Mouse (Mus musculus): ENCODE measurements around the gene Guca2a. TPM values are rescaled to one million over a fixed set of nuclear protein-coding genes. Genes with fewer than 3 reads are reported as not detected.

The Guca2a gene
- polyA plus RNA-seq, 1 experiment from 2014 or later, result not detected

- Histone ChIP-seq H3K4me3 (replicated peaks) (no peak overlapping the region), H3K4me1 (replicated peaks) (peaks cover 5% of the 10 kb centered on the region), H3K27me3 (no peaks in the 10 kb centered on the region), H3K4me2 (no peak overlapping the region), H3K36me3 (no peaks in the 10 kb centered on the region), H3K9ac (replicated peaks) (no peak overlapping the region), H3K9me3 (0 out of 2 replicates have a peak, but pooled peaks cover 5% of the 10 kb centered on the region), H3K27ac (no peak overlapping the region)
- WGBS, result 56% methylated on average over 11 of the region's 11 CpGs
- no peak for ATAC-seq (ENCODE audit: insufficient number of reproducible peaks, insufficient read depth, low FRiP score, low TSS enrichment, low read depth)
Measured at GRCm38 (mm10) chr4:119638656-119639055, 1.2 kb downstream of the Guca2a start.

- 91% methylated on average over 4 of the region's 4 CpGs for WGBS
- H3K9me3 ChIP-seq, result 0 out of 2 replicates have a peak, but pooled peaks cover 5% of the 10 kb centered on the region
- H3K27me3 ChIP-seq, result no peaks in the 10 kb centered on the region
- no peak overlapping the region for H3K4me2 ChIP-seq
- ATAC-seq (ENCODE audit: insufficient number of reproducible peaks, insufficient read depth, low FRiP score, low TSS enrichment, low read depth), result no peak
- H3K9ac ChIP-seq (replicated peaks), result no peak overlapping the region
- H3K36me3 ChIP-seq, result no peaks in the 10 kb centered on the region
- H3K4me1 ChIP-seq (replicated peaks), result no peaks in the 10 kb centered on the region
- H3K4me3 ChIP-seq (replicated peaks), result no peak overlapping the region
- H3K27ac ChIP-seq, result no peak overlapping the region
Measured at GRCm38 (mm10) chr4:119642666-119643065, 5.2 kb downstream of the Guca2a start.

- no peak for ATAC-seq (ENCODE audit: insufficient number of reproducible peaks, insufficient read depth, low FRiP score, low TSS enrichment, low read depth)
- 94% methylated on average over 1 of the region's 1 CpGs for WGBS
- Histone ChIP-seq H3K36me3 (no peaks in the 10 kb centered on the region), H3K4me2 (no peak overlapping the region), H3K9me3 (peaks cover 10% of the 10 kb centered on the region; the same call in 1 of the 2 replicates), H3K27ac (no peak overlapping the region), H3K4me1 (replicated peaks) (no peaks in the 10 kb centered on the region), H3K27me3 (peaks cover 7% of the 10 kb centered on the region), H3K4me3 (replicated peaks) (no peak overlapping the region), H3K9ac (replicated peaks) (no peak overlapping the region)
Measured at GRCm38 (mm10) chr4:119657011-119657410, 19.5 kb downstream of the Guca2a start.

- ATAC-seq (ENCODE audit: insufficient number of reproducible peaks, insufficient read depth, low FRiP score, low TSS enrichment, low read depth), result no peak
- Histone ChIP-seq H3K9me3 (peaks cover 4% of the 10 kb centered on the region; the same call in 1 of the 2 replicates), H3K27me3 (peaks cover 7% of the 10 kb centered on the region), H3K4me1 (replicated peaks) (no peaks in the 10 kb centered on the region), H3K9ac (replicated peaks) (no peak overlapping the region), H3K4me3 (replicated peaks) (no peak overlapping the region), H3K36me3 (no peaks in the 10 kb centered on the region), H3K27ac (no peak overlapping the region), H3K4me2 (no peak overlapping the region)
- 67% methylated on average over 2 of the region's 2 CpGs for WGBS
Measured at GRCm38 (mm10) chr4:119658246-119658645, 20.7 kb downstream of the Guca2a start.

- Histone ChIP-seq H3K36me3 (no peaks in the 10 kb centered on the region), H3K27ac (no peak within 1 kb of the TSS), H3K9me3 (no peaks in the 10 kb centered on the region), H3K9ac (replicated peaks) (no peak within 1 kb of the TSS), H3K27me3 (peaks cover 7% of the 10 kb centered on the region), H3K4me2 (no peak within 1 kb of the TSS), H3K4me1 (replicated peaks) (no peaks in the 10 kb centered on the region), H3K4me3 (replicated peaks) (no peak within 1 kb of the TSS)
- ATAC-seq (ENCODE audit: insufficient number of reproducible peaks, insufficient read depth, low FRiP score, low TSS enrichment, low read depth), result no peak; the same call in 1 of the 2 replicates
- WGBS, result 80% methylated on average over 4 of the region's 4 CpGs
Measured at GRCm38 (mm10) chr4:119658731-119659130, 21.2 kb downstream of the Guca2a start, which contains the start of gene Guca2b. Gene Guca2b (minus strand): TSS chr4:119658954.

GRCm38 (mm10) chr4:119660007-119660406 lies 22.5 kb downstream of the Guca2a start:
- Histone ChIP-seq H3K9me3 (no peaks in the 10 kb centered on the region), H3K4me3 (replicated peaks) (no peak overlapping the region), H3K27me3 (peaks cover 7% of the 10 kb centered on the region), H3K9ac (replicated peaks) (no peak overlapping the region), H3K4me1 (replicated peaks) (no peaks in the 10 kb centered on the region), H3K27ac (no peak overlapping the region), H3K36me3 (no peaks in the 10 kb centered on the region), H3K4me2 (no peak overlapping the region)
- ATAC-seq (ENCODE audit: insufficient number of reproducible peaks, insufficient read depth, low FRiP score, low TSS enrichment, low read depth), result no peak
- WGBS, result 83% methylated on average over 8 of the region's 8 CpGs

GRCm38 (mm10) chr4:119662151-119662550 lies 24.6 kb downstream of the Guca2a start:
- 76% methylated on average over 4 of the region's 4 CpGs for WGBS
- no peaks in the 10 kb centered on the region for H3K4me1 ChIP-seq (replicated peaks)

GRCm38 (mm10) chr4:119662976-119663375 lies 25.5 kb downstream of the Guca2a start:
- ATAC-seq (ENCODE audit: insufficient number of reproducible peaks, insufficient read depth, low FRiP score, low TSS enrichment, low read depth), result no peak
- Histone ChIP-seq H3K9ac (replicated peaks) (no peak overlapping the region), H3K9me3 (no peaks in the 10 kb centered on the region), H3K4me2 (no peak overlapping the region), H3K4me3 (replicated peaks) (no peak overlapping the region), H3K36me3 (no peaks in the 10 kb centered on the region), H3K27me3 (peaks cover 4% of the 10 kb centered on the region; the same call in 1 of the 2 replicates), H3K27ac (no peak overlapping the region), H3K4me1 (replicated peaks) (no peaks in the 10 kb centered on the region)
- WGBS, result 85% methylated on average over 7 of the region's 7 CpGs

More at GRCm38 (mm10) chr4:119662151-119662550, 24.6 kb downstream of the Guca2a start:
- H3K27ac ChIP-seq, result no peak overlapping the region
- ATAC-seq (ENCODE audit: insufficient number of reproducible peaks, insufficient read depth, low FRiP score, low TSS enrichment, low read depth), result no peak
- H3K27me3 ChIP-seq, result peaks cover 4% of the 10 kb centered on the region; the same call in 1 of the 2 replicates
- H3K4me2 ChIP-seq, result no peak overlapping the region
- no peak overlapping the region for H3K9ac ChIP-seq (replicated peaks)
- H3K4me3 ChIP-seq (replicated peaks), result no peak overlapping the region
- no peaks in the 10 kb centered on the region for H3K9me3 ChIP-seq
- H3K36me3 ChIP-seq, result no peaks in the 10 kb centered on the region

GRCm38 (mm10) chr4:119663409-119664095 lies 26.0 kb downstream of the Guca2a start:
- H3K9ac ChIP-seq (replicated peaks), result no peak overlapping the region
- no peak overlapping the region for H3K4me2 ChIP-seq
- peaks cover 4% of the 10 kb centered on the region; the same call in 1 of the 2 replicates for H3K27me3 ChIP-seq
- H3K4me1 ChIP-seq (replicated peaks), result no peaks in the 10 kb centered on the region
- H3K36me3 ChIP-seq, result no peaks in the 10 kb centered on the region
- ATAC-seq (ENCODE audit: insufficient number of reproducible peaks, insufficient read depth, low FRiP score, low TSS enrichment, low read depth), result no peak
- no peak overlapping the region for H3K27ac ChIP-seq
- no peak overlapping the region for H3K4me3 ChIP-seq (replicated peaks)
- WGBS, result 91% methylated on average over 14 of the region's 14 CpGs
- H3K9me3 ChIP-seq, result no peaks in the 10 kb centered on the region

- Histone ChIP-seq H3K9me3 (no peaks in the 10 kb centered on the region), H3K9ac (replicated peaks) (no peak overlapping the region), H3K36me3 (no peaks in the 10 kb centered on the region), H3K27me3 (no peaks in the 10 kb centered on the region), H3K4me2 (no peak overlapping the region), H3K4me3 (replicated peaks) (no peak overlapping the region), H3K4me1 (replicated peaks) (no peaks in the 10 kb centered on the region), H3K27ac (no peak overlapping the region)
- 97% methylated on average over 2 of the region's 2 CpGs for WGBS
- no peak for ATAC-seq (ENCODE audit: insufficient number of reproducible peaks, insufficient read depth, low FRiP score, low TSS enrichment, low read depth)
Measured at GRCm38 (mm10) chr4:119665166-119665565, 27.7 kb downstream of the Guca2a start.

GRCm38 (mm10) chr4:119666116-119666515 lies 28.6 kb downstream of the Guca2a start:
- 61% methylated on average over 8 of the region's 8 CpGs for WGBS
- no peak for ATAC-seq (ENCODE audit: insufficient number of reproducible peaks, insufficient read depth, low FRiP score, low TSS enrichment, low read depth)
- H3K27ac ChIP-seq, result no peak overlapping the region

GRCm38 (mm10) chr4:119667454-119667853 lies 29.9 kb downstream of the Guca2a start:
- Histone ChIP-seq H3K4me1 (replicated peaks) (no peaks in the 10 kb centered on the region), H3K9ac (replicated peaks) (no peak overlapping the region), H3K27me3 (no peaks in the 10 kb centered on the region), H3K36me3 (no peaks in the 10 kb centered on the region), H3K4me2 (no peak overlapping the region), H3K4me3 (replicated peaks) (no peak overlapping the region), H3K27ac (no peak overlapping the region), H3K9me3 (no peaks in the 10 kb centered on the region)
- 26% methylated on average over 5 of the region's 5 CpGs for WGBS
- ATAC-seq (ENCODE audit: insufficient number of reproducible peaks, insufficient read depth, low FRiP score, low TSS enrichment, low read depth), result no peak

More at GRCm38 (mm10) chr4:119666116-119666515, 28.6 kb downstream of the Guca2a start:
- Histone ChIP-seq H3K4me1 (replicated peaks) (no peaks in the 10 kb centered on the region), H3K36me3 (no peaks in the 10 kb centered on the region), H3K9me3 (no peaks in the 10 kb centered on the region), H3K9ac (replicated peaks) (no peak overlapping the region), H3K4me3 (replicated peaks) (no peak overlapping the region), H3K4me2 (no peak overlapping the region), H3K27me3 (no peaks in the 10 kb centered on the region)

Measured in limb, embryonic 12.5 days (tissue).